Mouse (Mus musculus) liver, adult 2 months (tissue): ENCODE data around the gene Cdiptos.

Source experiments
- CTCF ChIP-seq: fragments of 200-500 bp; IDR thresholded peaks from 2 replicates; pipeline ENCODE4 v1.5.1; 2011; ENCODE audit warnings: low read depth, low read length, control low read depth
- POLR2A ChIP-seq: fragments of 200-500 bp; IDR thresholded peaks from 2 replicates; pipeline ENCODE4 v1.6.1; 2011; ENCODE audit warnings: low read length, control low read depth; ENCODE audit not compliant: insufficient read depth; ENCODE audit errors: extremely low read depth

DNA sequence TGATC, 40.4 kb upstream of the Cdiptos start, which contains the start of gene Pagr1b:
- TF ChIP-seq CTCF, result no peak
- TF ChIP-seq POLR2A, result no peak
